ENCODE assay signal across 8 mouse cellular contexts in the genomic region with DNA sequence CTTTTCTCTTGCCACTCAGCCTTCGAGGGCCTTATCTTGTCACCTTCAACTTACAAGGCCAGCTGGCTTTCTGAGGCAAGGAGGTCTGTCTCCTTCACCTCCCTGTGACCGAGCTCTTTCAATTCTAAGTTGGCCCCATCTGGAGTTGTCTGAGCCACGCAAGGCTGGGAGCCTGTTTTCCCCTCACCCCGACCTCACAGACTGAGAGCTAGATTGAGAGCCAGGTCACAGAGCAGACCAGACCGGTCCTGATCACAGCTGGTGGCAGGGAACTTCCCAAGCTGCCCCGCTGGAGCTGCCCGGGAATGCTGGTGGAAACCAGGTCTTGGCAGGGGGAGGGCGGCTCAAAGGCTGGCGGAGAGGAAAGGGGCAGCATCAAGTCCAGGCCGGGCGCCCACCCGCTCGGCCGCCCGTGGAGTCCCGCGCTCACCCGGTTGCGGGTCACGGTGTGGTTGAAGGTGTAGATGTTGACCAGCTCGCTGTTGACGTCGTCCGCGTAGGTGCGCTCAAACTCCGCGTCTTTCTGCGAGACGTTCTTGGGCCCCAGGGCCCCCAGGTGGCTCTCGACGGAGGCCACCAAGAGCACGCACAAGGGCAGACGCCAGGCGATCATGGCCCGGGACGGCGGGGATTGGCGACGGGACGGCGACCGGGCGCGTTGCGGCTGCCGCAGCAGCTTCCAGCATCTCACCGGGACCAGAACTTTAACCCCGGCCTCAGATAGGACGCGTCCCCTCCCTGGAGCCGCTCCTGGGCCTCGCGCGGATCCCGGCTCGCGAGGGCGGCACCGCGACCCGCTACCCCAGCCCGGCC. TPM values are rescaled to one million over a fixed set of nuclear protein-coding genes. Genes with fewer than 3 reads are reported as not detected.
DNase-seq lines count a peak whose midpoint lies in the region; ATAC-seq and TF ChIP-seq lines count a peak whose summit lies in the region.

No protein-coding gene starts in this region.

- peak overlapping the region; percentile 79 for H3K4me2 ChIP-seq in forebrain, embryonic 16.5 days (ENCODE audit: low read length)
- H3K4me2 ChIP-seq in hindbrain, embryonic 14.5 days (replicated peaks), result peak overlapping the region; percentile 88
- peak overlapping the region; percentile 92 for H3K4me2 ChIP-seq in midbrain, embryonic 11.5 days

- peak overlapping the region; percentile 87 for H3K4me3 ChIP-seq in forebrain, embryonic 16.5 days (replicated peaks; ENCODE audit: low read length)
- peak overlapping the region; percentile 86 for H3K4me3 ChIP-seq in hindbrain, embryonic 14.5 days (replicated peaks; ENCODE audit: low read length)
- H3K4me3 ChIP-seq in limb, embryonic 10.5 days, result peak overlapping the region; percentile 95
- H3K4me3 ChIP-seq in midbrain, embryonic 11.5 days (ENCODE audit: low read depth, low read length), result peak overlapping the region; percentile 72
- peak overlapping the region; percentile 85 for H3K4me3 ChIP-seq in spleen, adult 2 months (ENCODE audit: extremely low read depth, insufficient read depth, insufficient read length)

- H3K27ac ChIP-seq in forebrain, embryonic 16.5 days (ENCODE audit: low read length), result peak overlapping the region; percentile 62
- H3K27ac ChIP-seq in hindbrain, embryonic 14.5 days, result peak overlapping the region; percentile 81
- H3K27ac ChIP-seq in limb, embryonic 10.5 days, result peak overlapping the region; percentile 92
- H3K27ac ChIP-seq in midbrain, embryonic 11.5 days (ENCODE audit: low read depth, low read length), result peak overlapping the region; percentile 60; the same call in 1 of the 2 replicates
- peak overlapping the region; percentile 92 for H3K27ac ChIP-seq in spleen, adult 2 months (ENCODE audit: insufficient read depth, low read length)

- TF ChIP-seq CTCF in spleen, adult 2 months (IDR thresholded peaks at IDR 0.05; ENCODE audit: extremely low read depth, insufficient read depth, insufficient read length, insufficient replicate concordance), result no peak

- no peak for TF ChIP-seq POLR2A in spleen, adult 2 months (IDR thresholded peaks at IDR 0.05; ENCODE audit: low read depth, low read length)

- peaks cover 25% of the 10 kb centered on the region for H3K4me1 ChIP-seq in forebrain, embryonic 16.5 days (replicated peaks; ENCODE audit: control insufficient read depth, insufficient read depth, low read length)
- H3K4me1 ChIP-seq in hindbrain, embryonic 14.5 days (replicated peaks; ENCODE audit: control insufficient read depth, insufficient read depth, low read length), result peaks cover 21% of the 10 kb centered on the region; the same call in 1 of the 2 replicates
- peaks cover 28% of the 10 kb centered on the region for H3K4me1 ChIP-seq in limb, embryonic 10.5 days
- H3K4me1 ChIP-seq in midbrain, embryonic 11.5 days (ENCODE audit: control insufficient read depth, insufficient read depth, low read length), result peaks cover 13% of the 10 kb centered on the region
- H3K4me1 ChIP-seq in spleen, adult 2 months (ENCODE audit: control insufficient read depth, insufficient read depth, insufficient read length), result peaks cover 7% of the 10 kb centered on the region; the same call in 1 of the 2 replicates

- ATAC-seq in forebrain, embryonic 16.5 days, result peak; percentile 23; the same call in 1 of the 2 replicates
- peak; percentile 58 for ATAC-seq in hindbrain, embryonic 14.5 days (ENCODE audit: low FRiP score)
- peak; percentile 61 for ATAC-seq in midbrain, embryonic 11.5 days (ENCODE audit: low FRiP score)

- H3K36me3 ChIP-seq in forebrain, embryonic 16.5 days (ENCODE audit: control insufficient read depth, insufficient read depth), result 0 out of 2 replicates have a peak, but pooled peaks cover 2% of the 10 kb centered on the region
- H3K36me3 ChIP-seq in hindbrain, embryonic 14.5 days (replicated peaks; ENCODE audit: control insufficient read depth, insufficient read depth), result peaks cover 32% of the 10 kb centered on the region
- peaks cover 34% of the 10 kb centered on the region for H3K36me3 ChIP-seq in limb, embryonic 10.5 days
- H3K36me3 ChIP-seq in midbrain, embryonic 11.5 days (ENCODE audit: control insufficient read depth, insufficient read depth, low read length), result peaks cover 2% of the 10 kb centered on the region; the same call in 1 of the 2 replicates
- H3K36me3 ChIP-seq in spleen, adult 2 months (ENCODE audit: control insufficient read depth, insufficient read depth, low read length), result peaks cover 13% of the 10 kb centered on the region

- no peaks in the 10 kb centered on the region for H3K27me3 ChIP-seq in forebrain, embryonic 16.5 days (replicated peaks; ENCODE audit: control insufficient read depth, insufficient read depth, low read length)
- H3K27me3 ChIP-seq in hindbrain, embryonic 14.5 days (ENCODE audit: control insufficient read depth, insufficient read depth, low read length), result no peaks in the 10 kb centered on the region
- no peaks in the 10 kb centered on the region for H3K27me3 ChIP-seq in limb, embryonic 10.5 days (ENCODE audit: low read depth, poor library complexity, severe bottlenecking)
- H3K27me3 ChIP-seq in midbrain, embryonic 11.5 days (ENCODE audit: control insufficient read depth, insufficient read depth, low read length), result no peaks in the 10 kb centered on the region
- no peaks in the 10 kb centered on the region for H3K27me3 ChIP-seq in spleen, adult 2 months (ENCODE audit: control insufficient read depth, insufficient read depth, low read length)

- peak overlapping the region; percentile 87 for H3K9ac ChIP-seq in forebrain, embryonic 16.5 days (replicated peaks; ENCODE audit: low read depth, low read length)
- H3K9ac ChIP-seq in hindbrain, embryonic 14.5 days, result peak overlapping the region; percentile 92
- peak overlapping the region; percentile 90 for H3K9ac ChIP-seq in midbrain, embryonic 11.5 days (ENCODE audit: low read length)

- DNase-seq in left cerebral cortex, adult 18-20 months (ENCODE audit: low spot score in 2 of 2), result peak; percentile 32 to 49
- DNase-seq in left cerebral cortex, adult 11 months (ENCODE audit: low spot score), result no peak
- peak; percentile 57 for DNase-seq in cerebellum, adult 11 months
- DNase-seq in hindbrain, embryonic 14.5 days (ENCODE audit: low spot score), result peak; percentile 43
- DNase-seq in limb, embryonic 10.5 days (ENCODE audit: low spot score), result no peak
- peak; percentile 93 for DNase-seq in midbrain, embryonic 11.5 days (ENCODE audit: low spot score, missing footprints)
- peak; percentile 32 to 44 for DNase-seq in spleen, adult 2 months (ENCODE audit: low read depth in 1 of 2, low spot score in 2 of 2)

- WGBS in forebrain, embryonic 16.5 days, result under 1% methylated on average over 62 of the region's 63 CpGs
- under 1% methylated on average over 51 of the region's 63 CpGs for WGBS in hindbrain, embryonic 14.5 days
- under 1% methylated on average over 63 of the region's 63 CpGs for WGBS in limb, embryonic 10.5 days
- 1% methylated on average over 47 of the region's 63 CpGs for WGBS in midbrain, embryonic 11.5 days
- WGBS in spleen, adult 2 months, result 1% methylated on average over 61 of the region's 63 CpGs

- H3K9me3 ChIP-seq in forebrain, embryonic 16.5 days (ENCODE audit: control insufficient read depth, low read length), result no peaks in the 10 kb centered on the region
- H3K9me3 ChIP-seq in hindbrain, embryonic 14.5 days (ENCODE audit: control insufficient read depth, low read length), result no peaks in the 10 kb centered on the region
- no peaks in the 10 kb centered on the region for H3K9me3 ChIP-seq in limb, embryonic 10.5 days (replicated peaks)
- no peaks in the 10 kb centered on the region for H3K9me3 ChIP-seq in midbrain, embryonic 11.5 days (ENCODE audit: control insufficient read depth, low read length)

RNA-seq across cellular contexts. Expression of gene Sidt2, which starts 0.6 kb away (rescaled TPM):
- 10 to 100 TPM; 78.5 to 80.9 TPM for total RNA-seq in left cerebral cortex, adult 18-20 months (2021)
- polyA plus RNA-seq in forebrain, embryonic 16.5 days (2015; fragmentation: Nextera tagmentation; extraction: Ambion mirVana), result 39.6 and 42.7 TPM in 2 replicates
- 48.9 and 55.3 TPM in 2 replicates for polyA plus RNA-seq in hindbrain, embryonic 14.5 days (2014; fragmentation: Nextera tagmentation; extraction: Ambion mirVana)
- 26.0 and 28.6 TPM in 2 replicates for polyA plus RNA-seq in limb, embryonic 10.5 days (2016; fragmentation: Nextera tagmentation; extraction: Ambion mirVana)
- polyA plus RNA-seq in midbrain, embryonic 11.5 days (2014; fragmentation: Nextera tagmentation; extraction: Ambion mirVana), result 20.0 and 21.7 TPM in 2 replicates
- 322 and 583 TPM in 2 replicates for polyA plus RNA-seq in spleen, adult 2 months (2012; rRNA removed)

RNA-seq across cellular contexts. Expression of gene Tagln, which starts 18.6 kb away (rescaled TPM):
- total RNA-seq in left cerebral cortex, adult 18-20 months (2021), result 1 to 10 TPM; 8.5 to 9.9 TPM
- polyA plus RNA-seq in forebrain, embryonic 16.5 days (2015; fragmentation: Nextera tagmentation; extraction: Ambion mirVana), result 5.0 and 5.6 TPM in 2 replicates
- 10.3 and 10.5 TPM in 2 replicates for polyA plus RNA-seq in hindbrain, embryonic 14.5 days (2014; fragmentation: Nextera tagmentation; extraction: Ambion mirVana)
- 4.7 and 6.0 TPM in 2 replicates for polyA plus RNA-seq in limb, embryonic 10.5 days (2016; fragmentation: Nextera tagmentation; extraction: Ambion mirVana)
- 27.9 TPM in 2 replicates for polyA plus RNA-seq in midbrain, embryonic 11.5 days (2014; fragmentation: Nextera tagmentation; extraction: Ambion mirVana)
- 103 and 140 TPM in 2 replicates for polyA plus RNA-seq in spleen, adult 2 months (2012; rRNA removed)

RNA-seq across cellular contexts. Expression of gene Rnf214, which starts 47.8 kb away (rescaled TPM):
- total RNA-seq in left cerebral cortex, adult 18-20 months (2021), result 10 to 100 TPM; 74.5 to 76.5 TPM
- 79.6 and 98.3 TPM in 2 replicates for polyA plus RNA-seq in forebrain, embryonic 16.5 days (2015; fragmentation: Nextera tagmentation; extraction: Ambion mirVana)
- 107 and 109 TPM in 2 replicates for polyA plus RNA-seq in hindbrain, embryonic 14.5 days (2014; fragmentation: Nextera tagmentation; extraction: Ambion mirVana)
- 52.0 and 61.2 TPM in 2 replicates for polyA plus RNA-seq in limb, embryonic 10.5 days (2016; fragmentation: Nextera tagmentation; extraction: Ambion mirVana)
- 73.4 and 81.8 TPM in 2 replicates for polyA plus RNA-seq in midbrain, embryonic 11.5 days (2014; fragmentation: Nextera tagmentation; extraction: Ambion mirVana)
- 7.7 and 9.6 TPM in 2 replicates for polyA plus RNA-seq in spleen, adult 2 months (2012; rRNA removed)

RNA-seq across cellular contexts. Expression of gene Pcsk7, which starts 48.2 kb away (rescaled TPM):
- total RNA-seq in left cerebral cortex, adult 18-20 months (2021), result 10 to 100 TPM; 21.3 to 21.6 TPM
- 22.9 and 30.5 TPM in 2 replicates for polyA plus RNA-seq in forebrain, embryonic 16.5 days (2015; fragmentation: Nextera tagmentation; extraction: Ambion mirVana)
- polyA plus RNA-seq in hindbrain, embryonic 14.5 days (2014; fragmentation: Nextera tagmentation; extraction: Ambion mirVana), result 15.0 and 17.7 TPM in 2 replicates
- 17.3 and 23.5 TPM in 2 replicates for polyA plus RNA-seq in limb, embryonic 10.5 days (2016; fragmentation: Nextera tagmentation; extraction: Ambion mirVana)
- 11.1 and 14.4 TPM in 2 replicates for polyA plus RNA-seq in midbrain, embryonic 11.5 days (2014; fragmentation: Nextera tagmentation; extraction: Ambion mirVana)
- 23.8 and 28.9 TPM in 2 replicates for polyA plus RNA-seq in spleen, adult 2 months (2012; rRNA removed)

RNA-seq across cellular contexts. Expression of gene Pafah1b2, which starts 58.0 kb away (rescaled TPM):
- 100 to 1,000 TPM; 216 to 221 TPM for total RNA-seq in left cerebral cortex, adult 18-20 months (2021)
- polyA plus RNA-seq in forebrain, embryonic 16.5 days (2015; fragmentation: Nextera tagmentation; extraction: Ambion mirVana), result 291 and 321 TPM in 2 replicates
- polyA plus RNA-seq in hindbrain, embryonic 14.5 days (2014; fragmentation: Nextera tagmentation; extraction: Ambion mirVana), result 289 and 303 TPM in 2 replicates
- 246 and 265 TPM in 2 replicates for polyA plus RNA-seq in limb, embryonic 10.5 days (2016; fragmentation: Nextera tagmentation; extraction: Ambion mirVana)
- 274 and 275 TPM in 2 replicates for polyA plus RNA-seq in midbrain, embryonic 11.5 days (2014; fragmentation: Nextera tagmentation; extraction: Ambion mirVana)
- 10.3 and 12.1 TPM in 2 replicates for polyA plus RNA-seq in spleen, adult 2 months (2012; rRNA removed)

Comparison
In these comparisons a context has a peak if more than half of its experiments do, and no peak if none do; other contexts are left out.
1. DNase-seq: peak in left cerebral cortex, adult 18-20 months (2 of 2), cerebellum, adult 11 months (single experiment), hindbrain, embryonic 14.5 days (single experiment), midbrain, embryonic 11.5 days (single experiment) and spleen, adult 2 months (2 of 2); none in left cerebral cortex, adult 11 months (single experiment) and limb, embryonic 10.5 days (single experiment).
2. Peak in every context shown above with its lines, with median percentiles within 50 percentile points of each other: ATAC-seq, H3K27ac ChIP-seq, H3K4me2 ChIP-seq, H3K4me3 ChIP-seq and H3K9ac ChIP-seq.